Mouse (Mus musculus) intestine, embryonic 14.5 days (tissue): ENCODE data around the gene Stox2. TPM values are rescaled to one million over a fixed set of nuclear protein-coding genes. Genes with fewer than 3 reads are reported as not detected.

Source experiments
- ATAC-seq: fragments of 200-750 bp; cut with Nextera tagmentation; replicated peaks from 2 replicates; pipeline ENCODE4 v1.8.0; 2017; ENCODE audit warnings: low read depth, moderate number of reproducible peaks, moderate TSS enrichment, moderate library complexity; ENCODE audit not compliant: low FRiP score, low TSS enrichment
- DNase-seq: peaks from one replicate; pipeline ENCODE4 v3.0.0-alpha.2; 2018; ENCODE audit warnings: low spot score
- H3K27ac ChIP-seq: fragments of 300-500 bp; sonication (generic); 2 replicates; pipeline ENCODE4 v1.5.1; 2014; ENCODE audit warnings: low read depth, mild to moderate bottlenecking, control low read depth
- H3K27me3 ChIP-seq: fragments of 300-500 bp; sonication (generic); replicated peaks from 2 replicates; pipeline ENCODE4 v1.6.1; 2014; ENCODE audit warnings: low read length, control low read depth; ENCODE audit not compliant: control insufficient read depth, insufficient read depth
- H3K36me3 ChIP-seq: fragments of 300-500 bp; sonication (generic); 2 replicates; pipeline ENCODE4 v1.6.1; 2014; ENCODE audit warnings: low read length, control low read depth; ENCODE audit not compliant: control insufficient read depth, insufficient read depth
- H3K4me1 ChIP-seq: fragments of 300-500 bp; sonication (generic); replicated peaks from 2 replicates; pipeline ENCODE4 v1.6.1; 2014; ENCODE audit warnings: low read length, control low read depth, mixed read lengths; ENCODE audit not compliant: control insufficient read depth, insufficient read depth
- H3K4me2 ChIP-seq: fragments of 300-500 bp; sonication (generic); 2 replicates; pipeline ENCODE4 v1.6.1; 2014; ENCODE audit warnings: low read length
- H3K4me3 ChIP-seq: fragments of 300-500 bp; sonication (generic); 2 replicates; pipeline ENCODE4 v1.5.1; 2014; ENCODE audit warnings: low read depth, low read length, control low read depth, mixed read lengths
- H3K9ac ChIP-seq: fragments of 300-500 bp; sonication (generic); 2 replicates; pipeline ENCODE4 v1.6.1; 2014; ENCODE audit warnings: mild to moderate bottlenecking, low read length
- H3K9me3 ChIP-seq: fragments of 300-500 bp; sonication (generic); 2 replicates; pipeline ENCODE4 v1.6.1; 2016; ENCODE audit warnings: low read length, control low read depth; ENCODE audit not compliant: control insufficient read depth
- WGBS: fragments of 180-500 bp; shearing (Covaris S2); extraction: QIAGEN DNeasy Blood & Tissue Kit; methylation state at CpG from one replicate; pipeline ENCODE4 v1.1.7; 2014; 5-methylcytosine and 5-hydroxymethylcytosine counted together
- polyA plus RNA-seq: library from polyadenylated mRNA; unstranded; fragments of >200 nt; fragmentation: Nextera tagmentation; extraction: Ambion mirVana; gene quantifications from 2 replicates; pipeline ENCODE4 v1.2.1, GENCODE M21; 2014

Stox2 gene
- polyA plus RNA-seq, 1 experiment from 2014 or later = 10.6 TPM

GRCm38 (mm10) chr8:47355340-47355906, 90.7 kb downstream of the Stox2 start:
- DNase-seq = no peak
- H3K36me3 ChIP-seq = no peaks in the 10 kb centered on the region
- H3K4me2 ChIP-seq = no peak overlapping the region
- WGBS = 84% methylated on average over 8 of the region's 8 CpGs
- no peak for ATAC-seq
- no peak overlapping the region for H3K9ac ChIP-seq
- H3K27me3 ChIP-seq = peaks cover 38% of the 10 kb centered on the region
- no peak overlapping the region for H3K4me3 ChIP-seq
- peaks cover 18% of the 10 kb centered on the region; the same call in 1 of the 2 replicates for H3K4me1 ChIP-seq
- no peak overlapping the region for H3K27ac ChIP-seq
- no peaks in the 10 kb centered on the region for H3K9me3 ChIP-seq

DNA sequence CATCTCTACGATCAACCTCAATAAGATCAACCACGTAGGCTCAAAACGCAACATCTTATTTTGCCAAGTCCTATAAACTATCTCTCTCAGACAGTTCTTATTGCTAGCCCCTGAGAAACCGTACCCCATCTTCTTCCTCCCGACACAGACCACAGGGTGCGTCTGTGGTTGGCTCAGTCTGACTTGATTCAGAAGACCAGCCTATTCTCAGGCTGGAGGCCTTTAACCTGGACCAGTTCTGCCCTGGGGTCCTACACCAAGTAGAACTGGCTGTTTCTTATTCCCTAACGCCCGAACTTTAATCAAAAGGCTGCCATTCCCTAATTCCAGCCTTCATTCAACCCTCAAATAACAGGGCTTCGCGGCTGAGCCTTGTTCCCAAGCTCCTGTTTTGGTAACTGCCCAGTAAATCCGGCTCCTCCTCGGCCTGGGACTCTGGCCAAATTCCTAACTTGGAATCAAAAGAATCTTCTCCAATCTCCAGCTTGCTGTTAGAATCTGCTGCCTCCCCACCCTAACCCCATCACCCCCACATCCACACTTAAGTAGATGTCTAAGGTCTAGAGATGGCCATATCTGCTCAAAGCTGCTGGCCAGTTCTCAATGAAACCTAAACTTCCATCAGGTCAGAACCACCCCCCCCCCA, 91.5 kb downstream of the Stox2 start:
- WGBS = 68% methylated on average over 12 of the region's 12 CpGs

DNA sequence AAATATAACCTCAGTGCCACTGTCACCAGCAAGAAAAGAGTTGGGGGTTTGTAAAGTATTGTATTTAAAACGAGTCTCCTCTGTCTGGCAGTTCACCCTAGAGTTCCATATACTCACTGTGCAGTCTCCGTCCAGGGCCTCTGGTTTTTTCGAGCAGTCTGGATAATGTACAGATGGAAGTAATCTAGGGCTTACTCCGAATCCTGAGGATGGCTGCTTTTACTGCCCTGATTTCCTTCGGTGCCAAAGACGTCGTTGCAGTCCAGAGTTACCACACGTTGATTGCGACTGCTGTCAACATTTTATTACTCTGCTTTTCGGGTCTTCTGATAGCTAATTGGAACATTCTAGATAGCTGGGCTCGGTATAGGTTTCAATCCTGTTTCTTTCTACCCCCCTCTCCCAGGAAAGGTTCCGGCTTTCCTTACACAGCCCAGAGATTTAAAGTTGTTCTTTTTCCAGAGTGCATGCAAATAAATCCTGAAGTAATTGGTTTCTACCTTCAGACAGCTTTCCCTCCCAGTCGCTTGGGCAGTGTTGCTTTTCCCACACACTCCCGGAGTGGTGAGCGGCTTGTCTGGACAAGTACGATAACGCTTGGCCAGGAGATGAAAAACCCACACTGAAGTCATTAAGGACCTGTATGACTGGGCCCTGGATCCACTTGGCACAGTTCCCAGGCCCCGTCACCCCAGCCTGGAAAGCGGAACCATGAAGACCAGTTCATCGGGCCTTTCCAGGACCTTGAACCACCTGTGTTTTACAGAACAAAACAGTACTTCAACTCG, 94.1 kb downstream of the Stox2 start:
- H3K9ac ChIP-seq = no peak overlapping the region
- H3K4me1 ChIP-seq = peaks cover 18% of the 10 kb centered on the region; the same call in 1 of the 2 replicates
- 0 out of 2 replicates have a peak, but pooled peaks have one; percentile 36 for ATAC-seq
- DNase-seq = no peak
- no peak overlapping the region for H3K4me3 ChIP-seq
- no peaks in the 10 kb centered on the region for H3K36me3 ChIP-seq
- no peak overlapping the region for H3K27ac ChIP-seq
- H3K9me3 ChIP-seq = no peaks in the 10 kb centered on the region
- H3K4me2 ChIP-seq = peak overlapping the region; percentile 25; the same call in 1 of the 2 replicates
- H3K27me3 ChIP-seq = peaks cover 59% of the 10 kb centered on the region
- 25% methylated on average over 21 of the region's 21 CpGs for WGBS

More for the DNA sequence above, 91.5 kb downstream of the Stox2 start:
- ATAC-seq (no peak), DNase-seq (no peak)
- no peak overlapping the region for H3K4me3 ChIP-seq
- peaks cover 44% of the 10 kb centered on the region for H3K27me3 ChIP-seq
- H3K4me2 ChIP-seq = no peak overlapping the region
- peaks cover 18% of the 10 kb centered on the region; the same call in 1 of the 2 replicates for H3K4me1 ChIP-seq
- H3K27ac ChIP-seq = no peak overlapping the region
- H3K36me3 ChIP-seq = no peaks in the 10 kb centered on the region
- no peak overlapping the region for H3K9ac ChIP-seq
- no peaks in the 10 kb centered on the region for H3K9me3 ChIP-seq

- Histone ChIP-seq H3K9ac (no peak overlapping the region), H3K9me3 (no peaks in the 10 kb centered on the region), H3K27ac (no peak overlapping the region), H3K4me1 (peaks cover 12% of the 10 kb centered on the region; the same call in 1 of the 2 replicates), H3K27me3 (peaks cover 59% of the 10 kb centered on the region), H3K4me3 (no peak overlapping the region), H3K4me2 (no peak overlapping the region), H3K36me3 (no peaks in the 10 kb centered on the region)
- no peak for DNase-seq
- no peak for ATAC-seq
- 40% methylated on average over 8 of the region's 8 CpGs for WGBS
Measured at GRCm38 (mm10) chr8:47349082-47349481, 97.1 kb downstream of the Stox2 start.

GRCm38 (mm10) chr8:47347809-47348208, 98.4 kb downstream of the Stox2 start:
- Histone ChIP-seq H3K4me3 (no peak overlapping the region), H3K4me1 (peaks cover 12% of the 10 kb centered on the region; the same call in 1 of the 2 replicates), H3K27me3 (peaks cover 56% of the 10 kb centered on the region), H3K9me3 (no peaks in the 10 kb centered on the region), H3K27ac (no peak overlapping the region), H3K4me2 (no peak overlapping the region), H3K36me3 (no peaks in the 10 kb centered on the region), H3K9ac (no peak overlapping the region)
- WGBS = 32% methylated on average over 6 of the region's 6 CpGs
- ATAC-seq (no peak), DNase-seq (no peak)

GRCm38 (mm10) chr8:47345772-47346103, 100.4 kb downstream of the Stox2 start:
- Histone ChIP-seq H3K36me3 (no peaks in the 10 kb centered on the region), H3K4me2 (no peak overlapping the region), H3K4me1 (peaks cover 9% of the 10 kb centered on the region; the same call in 1 of the 2 replicates), H3K27ac (no peak overlapping the region), H3K4me3 (no peak overlapping the region), H3K9me3 (no peaks in the 10 kb centered on the region), H3K9ac (no peak overlapping the region), H3K27me3 (peaks cover 51% of the 10 kb centered on the region)
- 94% methylated on average over 9 of the region's 9 CpGs for WGBS
- ATAC-seq (no peak), DNase-seq (no peak)

- no peak overlapping the region for H3K4me2 ChIP-seq
- H3K4me3 ChIP-seq = no peak overlapping the region
- DNase-seq (no peak), ATAC-seq (no peak)
- no peaks in the 10 kb centered on the region for H3K36me3 ChIP-seq
- H3K27me3 ChIP-seq = peaks cover 46% of the 10 kb centered on the region
- WGBS = 68% methylated on average over 15 of the region's 15 CpGs
- H3K27ac ChIP-seq = no peak overlapping the region
- peaks cover 12% of the 10 kb centered on the region for H3K4me1 ChIP-seq
- H3K9ac ChIP-seq = no peak overlapping the region
- H3K9me3 ChIP-seq = no peaks in the 10 kb centered on the region
Measured at GRCm38 (mm10) chr8:47345085-47345771, 100.9 kb downstream of the Stox2 start.

GRCm38 (mm10) chr8:47341474-47341873, 104.7 kb downstream of the Stox2 start:
- DNase-seq = no peak
- H3K4me3 ChIP-seq = no peak overlapping the region
- H3K9ac ChIP-seq = no peak overlapping the region
- H3K4me2 ChIP-seq = no peak overlapping the region
- H3K27ac ChIP-seq = no peak overlapping the region
- no peak for ATAC-seq
- peaks cover 18% of the 10 kb centered on the region for H3K27me3 ChIP-seq
- no peaks in the 10 kb centered on the region for H3K9me3 ChIP-seq
- H3K4me1 ChIP-seq = peaks cover 19% of the 10 kb centered on the region
- no peaks in the 10 kb centered on the region for H3K36me3 ChIP-seq
- 50% methylated on average over 11 of the region's 11 CpGs for WGBS
